Mouse (Mus musculus): Measurements from ENCODE around the gene Gna13. TPM values are rescaled to one million over a fixed set of nuclear protein-coding genes. Genes with fewer than 3 reads are reported as not detected.

Gene Gna13
- polyA plus RNA-seq, 1 experiment from 2014 or later, result 20.7 TPM

GRCm38 (mm10) chr11:109363191-109364133 is 831 bp downstream of the Gna13 start:
- peak overlapping the region; percentile 99 for H3K27ac ChIP-seq (ENCODE audit: low read length)
- no peaks in the 10 kb centered on the region for H3K27me3 ChIP-seq (ENCODE audit: control insufficient read depth, insufficient read depth, low read length)
- H3K4me1 ChIP-seq (ENCODE audit: control insufficient read depth, insufficient read depth, low read length), result peaks cover 62% of the 10 kb centered on the region
- WGBS, result under 1% methylated on average over 53 of the region's 53 CpGs
- H3K4me3 ChIP-seq (ENCODE audit: low read length), result peak overlapping the region; percentile 81
- peaks cover 8% of the 10 kb centered on the region for H3K36me3 ChIP-seq (ENCODE audit: control insufficient read depth, insufficient read depth)
- peak overlapping the region; percentile 66 for H3K4me2 ChIP-seq (ENCODE audit: low read depth, low read length)
- peak overlapping the region; percentile 96 for H3K9ac ChIP-seq (ENCODE audit: low read length)
- H3K9me3 ChIP-seq (replicated peaks; ENCODE audit: control insufficient read depth, low read length), result no peaks in the 10 kb centered on the region
- peak; percentile 38 for ATAC-seq (replicated peaks; ENCODE audit: extremely low read depth, insufficient read depth, low FRiP score)

GRCm38 (mm10) chr11:109364337-109364736 is 1.7 kb downstream of the Gna13 start:
- 0 out of 2 replicates have a peak overlapping the region, but pooled peaks have one; percentile 7 for H3K27ac ChIP-seq (ENCODE audit: low read length)
- no peaks in the 10 kb centered on the region for H3K27me3 ChIP-seq (ENCODE audit: control insufficient read depth, insufficient read depth, low read length)
- no peak for ATAC-seq (replicated peaks; ENCODE audit: extremely low read depth, insufficient read depth, low FRiP score)
- peak overlapping the region; percentile 61 for H3K9ac ChIP-seq (ENCODE audit: low read length)
- H3K36me3 ChIP-seq (ENCODE audit: control insufficient read depth, insufficient read depth), result peaks cover 8% of the 10 kb centered on the region
- peak overlapping the region; percentile 66 for H3K4me2 ChIP-seq (ENCODE audit: low read depth, low read length)
- 40% methylated on average over 2 of the region's 2 CpGs for WGBS
- H3K4me1 ChIP-seq (ENCODE audit: control insufficient read depth, insufficient read depth, low read length), result peaks cover 64% of the 10 kb centered on the region
- no peaks in the 10 kb centered on the region for H3K9me3 ChIP-seq (replicated peaks; ENCODE audit: control insufficient read depth, low read length)
- H3K4me3 ChIP-seq (ENCODE audit: low read length), result peak overlapping the region; percentile 32

GRCm38 (mm10) chr11:109364881-109365280 is 2.2 kb downstream of the Gna13 start:
- Histone ChIP-seq H3K4me3 (ENCODE audit: low read length) (peak overlapping the region; percentile 32), H3K4me2 (ENCODE audit: low read depth, low read length) (peak overlapping the region; percentile 66), H3K36me3 (ENCODE audit: control insufficient read depth, insufficient read depth) (peaks cover 8% of the 10 kb centered on the region), H3K4me1 (ENCODE audit: control insufficient read depth, insufficient read depth, low read length) (peaks cover 67% of the 10 kb centered on the region), H3K27ac (ENCODE audit: low read length) (peak overlapping the region; percentile 17; the same call in 1 of the 2 replicates), H3K9me3 (replicated peaks; ENCODE audit: control insufficient read depth, low read length) (no peaks in the 10 kb centered on the region), H3K9ac (ENCODE audit: low read length) (peak overlapping the region; percentile 61), H3K27me3 (ENCODE audit: control insufficient read depth, insufficient read depth, low read length) (no peaks in the 10 kb centered on the region)
- no peak for ATAC-seq (replicated peaks; ENCODE audit: extremely low read depth, insufficient read depth, low FRiP score)
- 71% methylated on average over 10 of the region's 10 CpGs for WGBS

- Histone ChIP-seq H3K9me3 (replicated peaks; ENCODE audit: control insufficient read depth, low read length) (no peaks in the 10 kb centered on the region), H3K4me3 (ENCODE audit: low read length) (no peak overlapping the region), H3K9ac (ENCODE audit: low read length) (no peak overlapping the region), H3K27me3 (ENCODE audit: control insufficient read depth, insufficient read depth, low read length) (no peaks in the 10 kb centered on the region), H3K4me1 (ENCODE audit: control insufficient read depth, insufficient read depth, low read length) (peaks cover 64% of the 10 kb centered on the region), H3K36me3 (ENCODE audit: control insufficient read depth, insufficient read depth) (peaks cover 8% of the 10 kb centered on the region), H3K4me2 (ENCODE audit: low read depth, low read length) (no peak overlapping the region), H3K27ac (ENCODE audit: low read length) (no peak overlapping the region)
- ATAC-seq (replicated peaks; ENCODE audit: extremely low read depth, insufficient read depth, low FRiP score), result no peak
- WGBS, result 94% methylated on average over 5 of the region's 5 CpGs
These were observed 3.2 kb downstream of the Gna13 start for GRCm38 (mm10) chr11:109365818-109366217.

GRCm38 (mm10) chr11:109366802-109367579 is 4.4 kb downstream of the Gna13 start:
- H3K4me3 ChIP-seq (ENCODE audit: low read length), result no peak overlapping the region
- peaks cover 62% of the 10 kb centered on the region for H3K4me1 ChIP-seq (ENCODE audit: control insufficient read depth, insufficient read depth, low read length)
- no peaks in the 10 kb centered on the region for H3K9me3 ChIP-seq (replicated peaks; ENCODE audit: control insufficient read depth, low read length)
- no peak overlapping the region for H3K27ac ChIP-seq (ENCODE audit: low read length)
- H3K27me3 ChIP-seq (ENCODE audit: control insufficient read depth, insufficient read depth, low read length), result no peaks in the 10 kb centered on the region
- WGBS, result 73% methylated on average over 15 of the region's 15 CpGs
- peak overlapping the region; percentile 36; the same call in 1 of the 2 replicates for H3K9ac ChIP-seq (ENCODE audit: low read length)
- H3K36me3 ChIP-seq (ENCODE audit: control insufficient read depth, insufficient read depth), result peaks cover 8% of the 10 kb centered on the region
- 0 out of 2 replicates have a peak overlapping the region, but pooled peaks have one; percentile 9 for H3K4me2 ChIP-seq (ENCODE audit: low read depth, low read length)
- ATAC-seq (replicated peaks; ENCODE audit: extremely low read depth, insufficient read depth, low FRiP score), result no peak

- Histone ChIP-seq H3K27me3 (ENCODE audit: control insufficient read depth, insufficient read depth, low read length) (no peaks in the 10 kb centered on the region), H3K4me3 (ENCODE audit: low read length) (no peak overlapping the region), H3K36me3 (ENCODE audit: control insufficient read depth, insufficient read depth) (peaks cover 12% of the 10 kb centered on the region), H3K4me1 (ENCODE audit: control insufficient read depth, insufficient read depth, low read length) (peaks cover 64% of the 10 kb centered on the region), H3K9ac (ENCODE audit: low read length) (no peak overlapping the region), H3K27ac (ENCODE audit: low read length) (no peak overlapping the region), H3K9me3 (replicated peaks; ENCODE audit: control insufficient read depth, low read length) (no peaks in the 10 kb centered on the region), H3K4me2 (ENCODE audit: low read depth, low read length) (no peak overlapping the region)
- peak; percentile 65; the same call in 1 of the 2 replicates for ATAC-seq (replicated peaks; ENCODE audit: extremely low read depth, insufficient read depth, low FRiP score)
- WGBS, result 75% methylated on average over 3 of the region's 3 CpGs
These were observed 6.5 kb downstream of the Gna13 start for GRCm38 (mm10) chr11:109369026-109369637.

- H3K9ac ChIP-seq (ENCODE audit: low read length), result no peak overlapping the region
- no peaks in the 10 kb centered on the region for H3K27me3 ChIP-seq (ENCODE audit: control insufficient read depth, insufficient read depth, low read length)
- H3K4me3 ChIP-seq (ENCODE audit: low read length), result no peak overlapping the region
- peaks cover 4% of the 10 kb centered on the region; the same call in 1 of the 2 replicates for H3K36me3 ChIP-seq (ENCODE audit: control insufficient read depth, insufficient read depth)
- 65% methylated on average over 7 of the region's 7 CpGs for WGBS
- H3K4me2 ChIP-seq (ENCODE audit: low read depth, low read length), result no peak overlapping the region
- H3K9me3 ChIP-seq (replicated peaks; ENCODE audit: control insufficient read depth, low read length), result no peaks in the 10 kb centered on the region
- ATAC-seq (replicated peaks; ENCODE audit: extremely low read depth, insufficient read depth, low FRiP score), result no peak
- no peak overlapping the region for H3K27ac ChIP-seq (ENCODE audit: low read length)
- H3K4me1 ChIP-seq (ENCODE audit: control insufficient read depth, insufficient read depth, low read length), result peaks cover 51% of the 10 kb centered on the region
These were observed 12.8 kb downstream of the Gna13 start for GRCm38 (mm10) chr11:109375412-109375811.

GRCm38 (mm10) chr11:109376484-109377143 is 14.0 kb downstream of the Gna13 start:
- 38% methylated on average over 7 of the region's 7 CpGs for WGBS
- H3K4me1 ChIP-seq (ENCODE audit: control insufficient read depth, insufficient read depth, low read length), result peaks cover 48% of the 10 kb centered on the region
- H3K4me2 ChIP-seq (ENCODE audit: low read depth, low read length), result no peak overlapping the region
- H3K36me3 ChIP-seq (ENCODE audit: control insufficient read depth, insufficient read depth), result peaks cover 4% of the 10 kb centered on the region; the same call in 1 of the 2 replicates
- no peak overlapping the region for H3K4me3 ChIP-seq (ENCODE audit: low read length)
- H3K9ac ChIP-seq (ENCODE audit: low read length), result 0 out of 2 replicates have a peak overlapping the region, but pooled peaks have one; percentile 26
- peak overlapping the region; percentile 72 for H3K27ac ChIP-seq (ENCODE audit: low read length)
- H3K9me3 ChIP-seq (replicated peaks; ENCODE audit: control insufficient read depth, low read length), result no peaks in the 10 kb centered on the region
- no peaks in the 10 kb centered on the region for H3K27me3 ChIP-seq (ENCODE audit: control insufficient read depth, insufficient read depth, low read length)
- no peak for ATAC-seq (replicated peaks; ENCODE audit: extremely low read depth, insufficient read depth, low FRiP score)
